Mouse (Mus musculus) heart, embryonic 15.5 days (tissue): ENCODE data around the gene Rbfox1. TPM values are rescaled to one million over a fixed set of nuclear protein-coding genes. Genes with fewer than 3 reads are reported as not detected.

Experiments used
- ATAC-seq: fragments of 200-750 bp; cut with Nextera tagmentation; replicated peaks from 2 replicates; pipeline ENCODE4 v1.8.0; 2017; ENCODE audit warnings: low read depth, moderate TSS enrichment; ENCODE audit not compliant: insufficient number of reproducible peaks, insufficient read depth, low FRiP score
- H3K27ac ChIP-seq: fragments of 300-500 bp; sonication (generic); 2 replicates; pipeline ENCODE4 v1.5.1; 2015; ENCODE audit warnings: mild to moderate bottlenecking, inconsistent platforms
- H3K27me3 ChIP-seq: fragments of 300-500 bp; sonication (generic); 2 replicates; pipeline ENCODE4 v1.6.1; 2015; ENCODE audit warnings: inconsistent platforms
- H3K36me3 ChIP-seq: fragments of 300-500 bp; sonication (generic); 2 replicates; pipeline ENCODE4 v1.6.1; 2015; ENCODE audit warnings: mild to moderate bottlenecking, inconsistent platforms
- H3K4me1 ChIP-seq: fragments of 300-500 bp; sonication (generic); replicated peaks from 2 replicates; pipeline ENCODE4 v1.6.1; 2015; ENCODE audit warnings: inconsistent platforms
- H3K4me2 ChIP-seq: fragments of 300-500 bp; sonication (generic); 2 replicates; pipeline ENCODE4 v1.6.1; 2015; ENCODE audit warnings: inconsistent platforms, mild to moderate bottlenecking, moderate library complexity
- H3K4me3 ChIP-seq: fragments of 300-500 bp; sonication (generic); 2 replicates; pipeline ENCODE4 v1.5.1; 2015; ENCODE audit warnings: mild to moderate bottlenecking, inconsistent platforms
- H3K9ac ChIP-seq: fragments of 300-500 bp; sonication (generic); 2 replicates; pipeline ENCODE4 v1.6.1; 2015; ENCODE audit warnings: mild to moderate bottlenecking, inconsistent platforms
- H3K9me3 ChIP-seq: fragments of 300-500 bp; sonication (generic); replicated peaks from 2 replicates; pipeline ENCODE4 v1.6.1; 2016; ENCODE audit warnings: inconsistent platforms
- WGBS: fragments of 180-500 bp; shearing (Covaris S2); methylation state at CpG from one replicate; pipeline ENCODE4 v1.1.7; 2015; ENCODE audit warnings: mixed read lengths; 5-methylcytosine and 5-hydroxymethylcytosine counted together
- polyA plus RNA-seq: library from polyadenylated mRNA; unstranded; fragments of >200 nt; fragmentation: Nextera tagmentation; extraction: Ambion mirVana; gene quantifications from 2 replicates; pipeline ENCODE4 v1.2.1, GENCODE M21; 2015

The Rbfox1 gene
- polyA plus RNA-seq, 1 experiment from 2014 or later = 4.9 TPM

GRCm38 (mm10) chr16:6099598-6099997, 214.4 kb downstream of the Rbfox1 start:
- H3K9ac ChIP-seq = no peak overlapping the region
- H3K4me2 ChIP-seq = no peak overlapping the region
- H3K27me3 ChIP-seq = no peaks in the 10 kb centered on the region
- no peaks in the 10 kb centered on the region for H3K36me3 ChIP-seq
- H3K4me3 ChIP-seq = no peak overlapping the region
- ATAC-seq = no peak
- H3K4me1 ChIP-seq = no peaks in the 10 kb centered on the region
- H3K9me3 ChIP-seq = no peaks in the 10 kb centered on the region
- WGBS = 87% methylated on average over 2 of the region's 2 CpGs
- no peak overlapping the region for H3K27ac ChIP-seq

- Histone ChIP-seq H3K4me3 (no peak overlapping the region), H3K4me2 (no peak overlapping the region), H3K4me1 (no peaks in the 10 kb centered on the region), H3K36me3 (no peaks in the 10 kb centered on the region), H3K27me3 (no peaks in the 10 kb centered on the region), H3K9ac (no peak overlapping the region), H3K9me3 (no peaks in the 10 kb centered on the region), H3K27ac (no peak overlapping the region)
- no peak for ATAC-seq
- 67% methylated on average over 5 of the region's 5 CpGs for WGBS
Measured at GRCm38 (mm10) chr16:6100421-6100877, 215.3 kb downstream of the Rbfox1 start.

- ATAC-seq = no peak
- no peak overlapping the region for H3K27ac ChIP-seq
- H3K9ac ChIP-seq = no peak overlapping the region
- no peaks in the 10 kb centered on the region for H3K9me3 ChIP-seq
- H3K4me2 ChIP-seq = no peak overlapping the region
- no peaks in the 10 kb centered on the region for H3K4me1 ChIP-seq
- H3K4me3 ChIP-seq = no peak overlapping the region
- no peaks in the 10 kb centered on the region for H3K36me3 ChIP-seq
- no peaks in the 10 kb centered on the region for H3K27me3 ChIP-seq
- 42% methylated on average over 2 of the region's 2 CpGs for WGBS
Measured at GRCm38 (mm10) chr16:6103713-6104112, 218.6 kb downstream of the Rbfox1 start.

GRCm38 (mm10) chr16:6110121-6110520, 225.0 kb downstream of the Rbfox1 start:
- H3K9ac ChIP-seq = no peak overlapping the region
- H3K36me3 ChIP-seq = no peaks in the 10 kb centered on the region
- no peaks in the 10 kb centered on the region for H3K9me3 ChIP-seq
- H3K4me3 ChIP-seq = no peak overlapping the region
- no peak for ATAC-seq
- no peak overlapping the region for H3K4me2 ChIP-seq
- no peaks in the 10 kb centered on the region for H3K27me3 ChIP-seq
- no peaks in the 10 kb centered on the region for H3K4me1 ChIP-seq
- 91% methylated on average over 3 of the region's 3 CpGs for WGBS
- no peak overlapping the region for H3K27ac ChIP-seq

- no peak overlapping the region for H3K4me2 ChIP-seq
- no peak overlapping the region for H3K4me3 ChIP-seq
- H3K36me3 ChIP-seq = no peaks in the 10 kb centered on the region
- ATAC-seq = no peak
- no peaks in the 10 kb centered on the region for H3K9me3 ChIP-seq
- H3K9ac ChIP-seq = no peak overlapping the region
- H3K27ac ChIP-seq = no peak overlapping the region
- no peaks in the 10 kb centered on the region for H3K4me1 ChIP-seq
- 27% methylated on average over 5 of the region's 5 CpGs for WGBS
- no peaks in the 10 kb centered on the region for H3K27me3 ChIP-seq
Measured at GRCm38 (mm10) chr16:6113836-6114475, 228.8 kb downstream of the Rbfox1 start.

- Histone ChIP-seq H3K36me3 (no peaks in the 10 kb centered on the region), H3K27ac (no peak overlapping the region), H3K4me1 (no peaks in the 10 kb centered on the region), H3K27me3 (no peaks in the 10 kb centered on the region), H3K9ac (no peak overlapping the region), H3K9me3 (no peaks in the 10 kb centered on the region), H3K4me2 (no peak overlapping the region), H3K4me3 (no peak overlapping the region)
- 50% methylated on average over 1 of the region's 1 CpGs for WGBS
- no peak for ATAC-seq
Measured at GRCm38 (mm10) chr16:6119472-6119871, 234.3 kb downstream of the Rbfox1 start.

- no peak overlapping the region for H3K9ac ChIP-seq
- H3K27me3 ChIP-seq = no peaks in the 10 kb centered on the region
- ATAC-seq = no peak
- H3K9me3 ChIP-seq = no peaks in the 10 kb centered on the region
- H3K4me3 ChIP-seq = no peak overlapping the region
- no peak overlapping the region for H3K4me2 ChIP-seq
- WGBS = 95% methylated on average over 4 of the region's 4 CpGs
- H3K36me3 ChIP-seq = no peaks in the 10 kb centered on the region
- H3K4me1 ChIP-seq = no peaks in the 10 kb centered on the region
- H3K27ac ChIP-seq = no peak overlapping the region
Measured at GRCm38 (mm10) chr16:6121232-6121631, 236.1 kb downstream of the Rbfox1 start.

- H3K4me3 ChIP-seq = no peak overlapping the region
- no peak for ATAC-seq
- no peak overlapping the region for H3K9ac ChIP-seq
- no peak overlapping the region for H3K4me2 ChIP-seq
- H3K27ac ChIP-seq = no peak overlapping the region
- no peaks in the 10 kb centered on the region for H3K36me3 ChIP-seq
- no peaks in the 10 kb centered on the region for H3K9me3 ChIP-seq
- H3K27me3 ChIP-seq = no peaks in the 10 kb centered on the region
- H3K4me1 ChIP-seq = no peaks in the 10 kb centered on the region
- 97% methylated on average over 22 of the region's 22 CpGs for WGBS
Measured at GRCm38 (mm10) chr16:6122859-6123258, 237.7 kb downstream of the Rbfox1 start.

- 62% methylated on average over 5 of the region's 5 CpGs for WGBS
- Histone ChIP-seq H3K4me3 (no peak overlapping the region), H3K4me2 (no peak overlapping the region), H3K9ac (no peak overlapping the region), H3K4me1 (no peaks in the 10 kb centered on the region), H3K27me3 (no peaks in the 10 kb centered on the region), H3K36me3 (no peaks in the 10 kb centered on the region), H3K27ac (no peak overlapping the region), H3K9me3 (no peaks in the 10 kb centered on the region)
- ATAC-seq = no peak
Measured at GRCm38 (mm10) chr16:6128314-6128713, 243.2 kb downstream of the Rbfox1 start.

- Histone ChIP-seq H3K36me3 (no peaks in the 10 kb centered on the region), H3K4me3 (no peak overlapping the region), H3K27ac (no peak overlapping the region), H3K4me1 (no peaks in the 10 kb centered on the region), H3K27me3 (no peaks in the 10 kb centered on the region), H3K9ac (no peak overlapping the region), H3K4me2 (no peak overlapping the region), H3K9me3 (no peaks in the 10 kb centered on the region)
- ATAC-seq = no peak
- 74% methylated on average over 7 of the region's 7 CpGs for WGBS
Measured at GRCm38 (mm10) chr16:6135016-6135415, 249.9 kb downstream of the Rbfox1 start.

- H3K27ac ChIP-seq = no peak overlapping the region
- no peaks in the 10 kb centered on the region for H3K9me3 ChIP-seq
- no peak overlapping the region for H3K9ac ChIP-seq
- H3K4me3 ChIP-seq = no peak overlapping the region
- no peaks in the 10 kb centered on the region for H3K4me1 ChIP-seq
- no peak for ATAC-seq
- H3K36me3 ChIP-seq = no peaks in the 10 kb centered on the region
- WGBS = 87% methylated on average over 1 of the region's 1 CpGs
- H3K4me2 ChIP-seq = no peak overlapping the region
- H3K27me3 ChIP-seq = no peaks in the 10 kb centered on the region
Measured at GRCm38 (mm10) chr16:6139432-6139831, 254.3 kb downstream of the Rbfox1 start.

- no peaks in the 10 kb centered on the region for H3K4me1 ChIP-seq
- H3K27me3 ChIP-seq = no peaks in the 10 kb centered on the region
- 70% methylated on average over 7 of the region's 7 CpGs for WGBS
- no peak overlapping the region for H3K27ac ChIP-seq
- no peaks in the 10 kb centered on the region for H3K9me3 ChIP-seq
- ATAC-seq = no peak
- no peaks in the 10 kb centered on the region for H3K36me3 ChIP-seq
- no peak overlapping the region for H3K4me2 ChIP-seq
- no peak overlapping the region for H3K4me3 ChIP-seq
- H3K9ac ChIP-seq = no peak overlapping the region
Measured at GRCm38 (mm10) chr16:6147957-6148356, 262.8 kb downstream of the Rbfox1 start.
